Mouse (Mus musculus) forebrain, embryonic 10.5 days (tissue): ENCODE measurements around the gene Ppp4r1. TPM values are rescaled to one million over a fixed set of nuclear protein-coding genes. Genes with fewer than 3 reads are reported as not detected.

Source experiments
- DNase-seq: peaks from one replicate; pipeline ENCODE4 v3.0.0-alpha.2; 2017; ENCODE audit warnings: low spot score; ENCODE audit errors: extremely low spot score
- H3K27ac ChIP-seq: fragments of 300-500 bp; sonication (generic); 2 replicates; pipeline ENCODE4 v1.5.1; 2016; ENCODE audit warnings: mild to moderate bottlenecking
- H3K27me3 ChIP-seq: fragments of 300-500 bp; sonication (generic); 2 replicates; pipeline ENCODE4 v1.6.1; 2016; ENCODE audit warnings: mild to moderate bottlenecking; ENCODE audit not compliant: poor library complexity, severe bottlenecking
- H3K36me3 ChIP-seq: fragments of 300-500 bp; sonication (generic); replicated peaks from 2 replicates; pipeline ENCODE4 v1.6.1; 2016; ENCODE audit warnings: mild to moderate bottlenecking, moderate library complexity
- H3K4me1 ChIP-seq: fragments of 300-500 bp; sonication (generic); 2 replicates; pipeline ENCODE4 v1.6.1; 2016
- H3K4me3 ChIP-seq: fragments of 300-500 bp; sonication (generic); 2 replicates; pipeline ENCODE4 v1.5.1; 2016; ENCODE audit warnings: mild to moderate bottlenecking, moderate library complexity
- H3K9me3 ChIP-seq: fragments of 300-500 bp; sonication (generic); 2 replicates; pipeline ENCODE4 v1.6.1; 2016; ENCODE audit warnings: mild to moderate bottlenecking, moderate library complexity
- WGBS: fragments of 180-500 bp; shearing (Covaris S2); methylation state at CpG from one replicate; pipeline ENCODE4 v1.1.7; 2016; 5-methylcytosine and 5-hydroxymethylcytosine counted together
- polyA plus RNA-seq: library from polyadenylated mRNA; unstranded; fragments of >200 nt; fragmentation: Nextera tagmentation; extraction: Ambion mirVana; gene quantifications from 2 replicates; pipeline ENCODE4 v1.2.1, GENCODE M21; 2016

Gene Ppp4r1
- polyA plus RNA-seq, 1 experiment from 2014 or later, result 66.0 TPM

DNA sequence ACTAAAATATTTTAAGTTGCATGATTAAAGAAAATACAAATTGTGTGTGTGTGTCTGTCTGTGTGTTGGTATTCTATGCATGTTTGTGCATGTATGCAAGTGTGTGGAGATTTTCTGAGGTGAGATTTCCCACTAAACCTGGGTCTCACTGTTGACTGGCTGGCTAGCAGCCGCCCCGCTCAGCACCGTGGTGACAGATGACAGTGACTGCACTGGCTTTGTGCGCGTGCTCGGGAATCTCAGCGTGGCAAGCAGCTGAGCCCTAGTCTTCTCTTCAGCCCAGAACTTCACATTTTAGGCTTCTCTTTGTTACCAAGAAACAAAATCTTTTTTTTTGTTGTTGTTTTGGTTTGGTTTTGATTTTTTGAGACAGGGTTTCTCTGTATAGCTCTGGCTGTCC is 13.7 kb downstream of the Ppp4r1 start:
- no peaks in the 10 kb centered on the region for H3K9me3 ChIP-seq
- H3K4me1 ChIP-seq, result no peaks in the 10 kb centered on the region
- H3K4me3 ChIP-seq, result no peak overlapping the region
- WGBS, result 93% methylated on average over 7 of the region's 7 CpGs
- DNase-seq, result no peak
- peaks cover 18% of the 10 kb centered on the region for H3K36me3 ChIP-seq
- H3K27ac ChIP-seq, result no peak overlapping the region
- H3K27me3 ChIP-seq, result no peaks in the 10 kb centered on the region

DNA sequence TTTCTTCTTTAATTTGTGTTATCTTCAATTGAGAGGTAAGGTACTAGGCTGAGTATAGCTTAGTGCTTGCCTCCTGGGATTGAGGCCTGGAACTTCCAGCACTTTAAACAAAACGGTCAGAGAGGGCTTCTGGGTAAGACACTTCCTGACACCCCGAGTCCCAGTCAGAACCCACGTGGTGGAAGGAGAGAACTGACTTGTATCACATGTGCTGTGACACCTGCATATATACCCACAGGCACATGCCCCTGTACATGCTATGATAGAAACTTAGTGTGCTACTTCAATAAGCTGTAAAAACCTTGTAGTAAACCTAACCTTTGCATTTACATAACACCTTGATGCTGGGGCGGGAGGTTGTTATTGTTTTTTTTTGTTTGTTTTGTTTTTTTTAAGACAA is 16.1 kb downstream of the Ppp4r1 start:
- H3K27ac ChIP-seq, result no peak overlapping the region
- 83% methylated on average over 4 of the region's 4 CpGs for WGBS
- no peak for DNase-seq
- no peak overlapping the region for H3K4me3 ChIP-seq
- H3K9me3 ChIP-seq, result no peaks in the 10 kb centered on the region
- H3K36me3 ChIP-seq, result peaks cover 27% of the 10 kb centered on the region
- no peaks in the 10 kb centered on the region for H3K4me1 ChIP-seq
- no peaks in the 10 kb centered on the region for H3K27me3 ChIP-seq

DNA sequence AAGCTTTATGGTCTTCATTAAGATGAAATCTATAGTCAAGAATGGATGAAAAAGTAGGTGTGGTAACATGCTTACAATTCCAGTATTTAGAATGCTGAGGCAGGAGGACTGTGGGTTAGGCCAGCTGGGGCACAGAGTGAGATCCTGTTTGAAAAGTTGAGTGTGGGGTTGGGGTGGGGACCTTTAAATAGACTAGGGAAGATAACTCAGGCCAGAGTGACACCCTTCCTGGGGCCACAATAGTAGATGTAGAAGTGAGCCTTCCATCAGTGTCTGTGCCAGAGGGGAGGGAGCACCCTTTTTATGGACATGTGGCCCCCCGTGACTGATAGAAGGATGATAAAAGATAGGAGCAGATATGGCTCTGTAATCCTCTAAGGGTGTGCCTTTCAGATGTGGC is 17.0 kb downstream of the Ppp4r1 start:
- Histone ChIP-seq H3K4me3 (no peak overlapping the region), H3K27ac (no peak overlapping the region), H3K27me3 (no peaks in the 10 kb centered on the region), H3K4me1 (no peaks in the 10 kb centered on the region), H3K9me3 (no peaks in the 10 kb centered on the region), H3K36me3 (peaks cover 31% of the 10 kb centered on the region)
- WGBS, result 89% methylated on average over 1 of the region's 1 CpGs
- no peak for DNase-seq

DNA sequence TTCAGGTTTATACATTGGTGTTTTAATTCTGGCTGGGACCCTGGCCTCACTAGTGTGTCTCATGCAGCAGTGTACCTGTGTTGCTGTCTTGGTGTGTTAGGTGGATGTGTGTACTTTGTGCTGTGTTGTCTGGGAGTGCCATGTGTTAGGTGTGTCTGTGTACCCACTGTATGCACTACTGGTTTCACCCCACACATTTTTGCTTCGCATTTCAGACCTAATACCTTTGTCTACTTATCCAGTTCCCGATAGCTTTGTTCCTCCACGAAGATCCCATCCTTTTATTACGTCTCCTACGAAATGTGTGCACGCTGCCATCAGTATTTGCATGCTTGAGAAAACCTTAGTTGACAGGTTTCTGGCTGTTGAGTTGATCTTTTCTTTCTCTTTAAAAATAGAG is 18.1 kb downstream of the Ppp4r1 start:
- H3K36me3 ChIP-seq, result peaks cover 27% of the 10 kb centered on the region
- H3K4me1 ChIP-seq, result no peaks in the 10 kb centered on the region
- WGBS, result 96% methylated on average over 6 of the region's 6 CpGs
- DNase-seq, result no peak
- no peaks in the 10 kb centered on the region for H3K27me3 ChIP-seq
- no peaks in the 10 kb centered on the region for H3K9me3 ChIP-seq
- H3K4me3 ChIP-seq, result no peak overlapping the region
- no peak overlapping the region for H3K27ac ChIP-seq

DNA sequence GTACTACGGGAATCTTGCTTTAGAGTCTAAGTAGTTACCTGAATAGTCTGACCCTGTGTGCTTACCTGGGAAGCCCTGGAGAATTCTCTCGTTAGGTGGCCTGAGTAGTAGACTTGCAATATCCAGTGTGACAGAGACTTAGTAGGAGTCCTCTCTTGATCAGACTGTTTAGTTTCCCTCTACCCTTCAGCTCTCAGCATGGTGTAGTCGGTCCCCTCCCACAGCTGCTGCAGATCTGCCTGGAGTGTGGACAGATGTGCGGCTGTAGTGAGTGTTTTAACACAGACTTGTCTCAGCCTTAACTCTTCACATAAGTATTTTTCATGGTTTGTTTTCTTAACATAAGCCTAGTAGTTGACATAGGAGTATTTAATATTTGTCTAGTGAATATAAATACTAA is 19.7 kb downstream of the Ppp4r1 start:
- no peaks in the 10 kb centered on the region for H3K27me3 ChIP-seq
- no peaks in the 10 kb centered on the region for H3K4me1 ChIP-seq
- no peak for DNase-seq
- H3K27ac ChIP-seq, result no peak overlapping the region
- H3K36me3 ChIP-seq, result peaks cover 31% of the 10 kb centered on the region
- H3K4me3 ChIP-seq, result no peak overlapping the region
- WGBS, result 93% methylated on average over 4 of the region's 4 CpGs
- H3K9me3 ChIP-seq, result no peaks in the 10 kb centered on the region

DNA sequence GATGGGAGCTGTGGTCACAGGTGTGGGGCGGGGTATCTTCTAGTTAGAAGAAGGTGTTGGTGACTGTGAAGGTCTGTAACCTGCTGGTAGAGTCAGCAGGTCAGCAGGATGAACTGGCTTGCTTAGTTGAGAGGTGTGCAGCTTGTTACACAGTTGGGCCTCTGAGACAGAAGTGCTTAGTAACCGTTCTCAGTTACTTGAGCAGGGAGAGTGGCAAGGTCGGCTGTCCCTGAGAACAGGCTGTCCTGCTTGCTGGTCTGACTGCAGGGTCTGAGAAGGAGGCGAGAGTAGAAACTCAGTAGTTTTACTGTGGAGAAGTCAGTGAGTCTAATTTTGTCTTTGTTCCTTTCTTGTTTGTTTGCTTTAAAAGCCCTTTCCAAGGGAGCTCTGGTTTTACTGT is 23.6 kb downstream of the Ppp4r1 start:
- Histone ChIP-seq H3K36me3 (peaks cover 66% of the 10 kb centered on the region), H3K27ac (no peak overlapping the region), H3K27me3 (no peaks in the 10 kb centered on the region), H3K4me3 (no peak overlapping the region), H3K4me1 (no peaks in the 10 kb centered on the region), H3K9me3 (no peaks in the 10 kb centered on the region)
- WGBS, result 82% methylated on average over 4 of the region's 4 CpGs
- no peak for DNase-seq

DNA sequence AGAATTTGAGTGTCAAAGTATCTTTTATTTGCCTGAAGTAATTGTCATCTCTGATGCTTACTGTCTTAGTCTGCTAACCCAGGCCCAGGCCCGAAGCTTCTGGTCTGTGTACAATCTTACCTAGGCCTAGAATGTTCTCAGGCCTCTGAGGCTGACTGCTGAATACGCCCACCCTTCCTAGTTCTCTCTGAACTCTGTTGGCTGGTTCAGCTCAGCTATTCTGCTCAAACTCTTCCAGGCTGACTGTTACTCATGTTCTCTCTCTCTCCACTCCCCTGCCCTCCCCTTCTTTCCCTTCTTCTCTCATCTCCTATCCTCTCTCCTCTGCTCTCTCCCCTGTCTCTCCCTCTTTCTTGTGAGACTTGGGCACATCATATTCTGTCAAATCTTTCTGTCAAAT is 24.0 kb downstream of the Ppp4r1 start:
- Histone ChIP-seq H3K9me3 (no peaks in the 10 kb centered on the region), H3K27ac (no peak overlapping the region), H3K27me3 (no peaks in the 10 kb centered on the region), H3K4me3 (no peak overlapping the region), H3K4me1 (no peaks in the 10 kb centered on the region), H3K36me3 (peaks cover 70% of the 10 kb centered on the region)
- no peak for DNase-seq
- 91% methylated on average over 2 of the region's 2 CpGs for WGBS

DNA sequence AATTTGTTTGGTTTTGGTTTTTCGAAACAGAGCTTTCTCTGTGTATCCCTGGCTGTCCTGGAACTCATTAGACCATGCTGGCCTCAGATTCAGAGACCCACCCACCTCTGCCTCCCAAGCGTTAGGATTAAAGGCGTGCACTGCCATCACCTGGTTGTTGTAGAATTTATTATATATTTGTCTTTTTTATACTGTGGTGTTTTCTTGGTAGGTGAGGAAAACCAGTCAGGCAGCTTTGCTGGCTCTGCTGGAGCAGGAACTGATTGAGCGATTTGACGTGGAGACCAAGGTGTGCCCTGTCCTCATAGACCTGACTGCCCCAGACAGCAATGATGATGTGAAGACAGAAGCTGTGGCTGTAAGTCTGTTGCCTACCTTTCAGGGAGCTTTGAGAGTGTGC is 28.7 kb downstream of the Ppp4r1 start:
- no peak overlapping the region for H3K27ac ChIP-seq
- 86% methylated on average over 5 of the region's 5 CpGs for WGBS
- H3K27me3 ChIP-seq, result no peaks in the 10 kb centered on the region
- H3K4me3 ChIP-seq, result no peak overlapping the region
- no peaks in the 10 kb centered on the region for H3K4me1 ChIP-seq
- H3K36me3 ChIP-seq, result peaks cover 88% of the 10 kb centered on the region
- no peak for DNase-seq
- H3K9me3 ChIP-seq, result no peaks in the 10 kb centered on the region

DNA sequence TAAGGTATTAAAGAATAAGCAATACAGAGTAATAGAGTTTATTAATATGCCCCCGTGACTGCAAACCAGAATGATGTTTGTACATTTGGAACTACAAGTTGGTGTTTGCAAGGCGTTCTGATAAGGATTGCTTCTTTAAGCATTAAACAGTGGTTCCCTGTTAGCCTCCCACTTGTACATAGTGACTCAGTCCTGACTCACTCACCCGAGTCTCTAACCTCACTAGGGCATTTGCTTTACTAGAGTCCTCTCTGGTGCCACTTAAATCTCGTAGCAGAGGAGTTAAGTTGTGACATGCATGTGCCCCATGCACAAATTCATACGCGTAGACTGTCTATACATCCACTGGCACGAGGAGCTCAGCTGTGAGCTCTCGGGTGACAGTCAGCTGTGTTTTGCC is 31.4 kb downstream of the Ppp4r1 start:
- peaks cover 97% of the 10 kb centered on the region for H3K36me3 ChIP-seq
- H3K27ac ChIP-seq, result no peak overlapping the region
- DNase-seq, result no peak
- no peaks in the 10 kb centered on the region for H3K27me3 ChIP-seq
- no peaks in the 10 kb centered on the region for H3K9me3 ChIP-seq
- H3K4me3 ChIP-seq, result no peak overlapping the region
- WGBS, result 94% methylated on average over 8 of the region's 8 CpGs
- H3K4me1 ChIP-seq, result no peaks in the 10 kb centered on the region

DNA sequence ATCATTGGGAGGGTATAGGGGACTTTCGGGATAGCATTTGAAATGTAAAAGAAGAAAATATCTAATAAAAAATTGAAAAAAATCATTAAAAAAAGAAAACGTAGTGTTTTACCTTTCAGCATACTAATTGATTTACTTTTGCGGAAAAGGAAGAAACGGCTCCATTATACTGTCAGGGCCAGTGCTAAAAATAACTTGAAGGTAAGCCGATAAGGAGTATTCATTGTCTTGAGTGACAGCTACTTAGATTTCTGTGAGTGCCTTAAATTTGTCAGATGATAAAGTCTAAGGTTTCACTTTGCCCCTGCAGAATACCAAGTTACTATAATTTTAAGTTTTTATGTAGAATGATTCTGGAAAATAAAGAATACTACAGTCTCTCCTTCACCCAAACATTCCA is 37.8 kb downstream of the Ppp4r1 start:
- no peaks in the 10 kb centered on the region for H3K4me1 ChIP-seq
- no peak overlapping the region for H3K27ac ChIP-seq
- H3K9me3 ChIP-seq, result no peaks in the 10 kb centered on the region
- H3K36me3 ChIP-seq, result peaks cover 95% of the 10 kb centered on the region
- DNase-seq, result no peak
- no peak overlapping the region for H3K4me3 ChIP-seq
- H3K27me3 ChIP-seq, result no peaks in the 10 kb centered on the region
- WGBS, result 94% methylated on average over 5 of the region's 5 CpGs

DNA sequence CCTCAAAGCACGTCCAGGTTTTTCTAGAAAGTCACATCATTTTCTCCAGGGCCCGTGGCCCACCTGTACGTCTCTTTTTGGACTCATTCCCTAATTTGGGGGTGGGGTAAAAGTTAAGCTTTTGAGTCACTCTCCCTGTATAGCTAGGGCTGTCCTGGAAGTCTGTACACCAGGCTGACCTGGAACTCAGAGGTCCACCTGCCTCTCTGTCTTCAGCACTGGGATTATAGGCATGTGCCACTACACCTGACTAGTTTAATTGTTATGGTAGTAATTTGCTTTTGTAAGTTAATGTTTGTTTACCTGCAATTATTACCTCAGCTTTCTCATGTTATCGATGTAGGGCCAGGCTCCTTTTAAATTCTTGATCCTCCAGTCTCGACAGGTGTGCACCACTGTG is 40.0 kb downstream of the Ppp4r1 start:
- H3K4me1 ChIP-seq, result peaks cover 6% of the 10 kb centered on the region
- H3K36me3 ChIP-seq, result peaks cover 88% of the 10 kb centered on the region
- H3K27me3 ChIP-seq, result no peaks in the 10 kb centered on the region
- no peak for DNase-seq
- 94% methylated on average over 5 of the region's 5 CpGs for WGBS
- no peak overlapping the region for H3K27ac ChIP-seq
- H3K4me3 ChIP-seq, result no peak overlapping the region
- H3K9me3 ChIP-seq, result no peaks in the 10 kb centered on the region

DNA sequence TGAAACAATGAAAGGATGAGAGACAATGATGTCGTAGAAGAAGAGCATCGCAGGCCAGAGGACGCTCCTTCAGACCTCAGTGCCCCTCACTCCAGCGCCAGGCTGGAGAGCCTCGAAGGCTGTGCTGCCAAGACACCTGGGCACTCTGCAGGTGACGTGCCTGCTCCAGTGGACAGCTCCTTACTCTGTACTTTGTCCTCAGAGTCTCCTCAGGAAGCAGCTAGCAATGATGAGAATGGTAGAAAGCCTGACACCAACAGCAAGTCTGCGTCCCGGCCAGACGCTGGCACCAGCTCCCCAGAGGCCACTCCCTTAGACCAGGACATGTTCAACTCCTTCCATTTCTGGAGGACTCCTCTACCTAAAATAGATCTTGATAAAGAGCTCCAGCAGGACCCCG is 41.9 kb downstream of the Ppp4r1 start:
- no peak overlapping the region for H3K4me3 ChIP-seq
- H3K36me3 ChIP-seq, result peaks cover 88% of the 10 kb centered on the region
- H3K9me3 ChIP-seq, result no peaks in the 10 kb centered on the region
- peaks cover 11% of the 10 kb centered on the region for H3K4me1 ChIP-seq
- H3K27me3 ChIP-seq, result no peaks in the 10 kb centered on the region
- no peak overlapping the region for H3K27ac ChIP-seq
- 92% methylated on average over 10 of the region's 10 CpGs for WGBS
- DNase-seq, result no peak

DNA sequence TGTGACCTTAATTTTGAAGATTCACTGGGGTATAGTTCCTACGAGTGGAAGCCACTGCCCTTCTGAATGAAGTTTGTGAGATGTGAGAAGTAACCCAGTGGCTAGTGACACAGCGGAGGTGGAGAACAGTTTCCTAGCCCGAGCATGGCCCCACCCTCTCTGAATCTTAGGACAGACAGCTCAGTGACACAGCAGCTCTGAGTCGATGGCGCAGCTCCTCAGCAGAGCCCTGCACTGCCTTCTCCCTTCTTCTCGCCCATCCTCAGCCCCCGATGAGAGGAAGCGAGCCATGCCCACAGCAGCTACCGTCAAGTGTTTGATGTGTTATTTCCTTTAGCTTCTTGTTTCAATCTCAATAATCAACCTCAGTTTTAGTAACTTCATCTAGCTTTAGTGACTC is 43.9 kb downstream of the Ppp4r1 start:
- peaks cover 11% of the 10 kb centered on the region for H3K4me1 ChIP-seq
- no peak overlapping the region for H3K27ac ChIP-seq
- DNase-seq, result no peak
- peaks cover 90% of the 10 kb centered on the region for H3K36me3 ChIP-seq
- H3K9me3 ChIP-seq, result no peaks in the 10 kb centered on the region
- WGBS, result 78% methylated on average over 9 of the region's 9 CpGs
- H3K27me3 ChIP-seq, result no peaks in the 10 kb centered on the region
- no peak overlapping the region for H3K4me3 ChIP-seq

DNA sequence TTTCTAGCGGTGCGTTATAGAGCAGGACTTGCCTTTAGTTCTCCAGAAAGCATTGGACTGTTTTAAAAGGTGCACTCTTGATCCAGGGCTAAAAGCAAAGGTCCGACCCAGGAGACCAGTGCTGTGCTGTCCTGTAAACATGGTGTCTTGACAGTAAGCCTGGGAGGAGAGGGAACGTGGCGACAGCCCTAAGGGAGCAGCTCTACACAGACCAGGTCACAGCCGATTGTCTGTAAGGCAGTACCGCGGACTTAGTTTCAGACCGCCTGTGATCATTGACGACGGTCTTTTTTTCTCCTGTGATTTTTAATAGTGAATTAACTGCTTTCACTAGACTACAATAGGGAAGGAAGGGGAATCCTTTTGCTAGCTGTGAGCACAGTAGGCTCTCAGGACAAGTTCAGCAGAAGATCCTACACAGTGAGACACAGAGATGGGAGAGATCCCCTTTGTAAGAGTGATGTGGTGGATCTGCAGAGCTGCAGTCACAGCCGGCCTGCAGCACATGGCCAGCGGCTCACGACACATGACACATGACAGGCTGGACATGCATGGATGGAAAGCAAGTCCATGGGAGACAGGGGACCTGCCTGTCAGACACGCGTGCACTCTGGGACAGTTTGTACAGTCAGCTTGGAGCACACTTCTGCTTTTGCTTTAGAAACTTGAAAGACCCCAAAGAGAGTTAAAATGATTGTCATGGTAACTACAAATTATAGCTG is 44.9 kb downstream of the Ppp4r1 start:
- DNase-seq, result no peak
- H3K9me3 ChIP-seq, result no peaks in the 10 kb centered on the region
- H3K4me1 ChIP-seq, result peaks cover 11% of the 10 kb centered on the region
- peaks cover 90% of the 10 kb centered on the region for H3K36me3 ChIP-seq
- H3K27ac ChIP-seq, result peak overlapping the region; percentile 48; the same call in 1 of the 2 replicates
- H3K4me3 ChIP-seq, result no peak overlapping the region
- no peaks in the 10 kb centered on the region for H3K27me3 ChIP-seq
- whole genome bisulfite sequencing, result 74% methylated on average over 16 of the region's 16 CpGs
